Mouse (Mus musculus): ENCODE data around the gene Eml2.

- TF ChIP-seq GATA1 (IDR thresholded peaks at IDR 0.05; ENCODE audit: borderline replicate concordance, low read length) (no peak), FLI1 (IDR thresholded peaks at IDR 0.05; ENCODE audit: low read length) (no peak)
Observed at GRCm38 (mm10) chr7:19177216-19177615, 995 bp downstream of the Eml2 start.

All from megakaryocyte, embryonic 14.5 days (primary cell).